Mouse (Mus musculus) brain, adult 2 months (tissue): ENCODE data around the gene Hnrnpll.
A peak's percentile ranks its signal among the peaks of the same experiment; 100 is the strongest.

ENCODE experiments used
- DNase-seq: peaks from one replicate; pipeline ENCODE4 v3.0.0; 2011; ENCODE audit warnings: low read depth, low spot score

Gene Hnrnpll

DNA sequence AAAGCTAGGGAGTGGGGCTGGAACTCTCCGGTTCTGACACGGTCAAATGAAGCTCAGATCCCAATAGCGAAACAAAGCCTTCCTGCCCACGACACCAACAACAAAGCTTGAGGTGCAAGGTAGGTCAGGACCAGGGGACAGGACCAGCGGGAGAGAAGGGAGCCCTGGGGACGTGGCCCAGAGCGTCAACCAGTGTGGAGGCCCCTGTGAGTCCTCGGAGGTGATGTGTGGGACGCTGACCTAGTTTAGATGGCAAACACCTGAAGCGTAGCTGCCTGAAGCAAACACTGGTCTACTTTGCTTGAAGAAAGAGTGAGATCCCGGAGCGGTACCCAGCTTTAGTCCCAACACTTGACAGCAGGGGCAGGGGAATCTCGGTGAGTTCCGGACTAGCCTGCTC lies 62.5 kb downstream of the Hnrnpll start:
- DNase-seq: no peak

DNA sequence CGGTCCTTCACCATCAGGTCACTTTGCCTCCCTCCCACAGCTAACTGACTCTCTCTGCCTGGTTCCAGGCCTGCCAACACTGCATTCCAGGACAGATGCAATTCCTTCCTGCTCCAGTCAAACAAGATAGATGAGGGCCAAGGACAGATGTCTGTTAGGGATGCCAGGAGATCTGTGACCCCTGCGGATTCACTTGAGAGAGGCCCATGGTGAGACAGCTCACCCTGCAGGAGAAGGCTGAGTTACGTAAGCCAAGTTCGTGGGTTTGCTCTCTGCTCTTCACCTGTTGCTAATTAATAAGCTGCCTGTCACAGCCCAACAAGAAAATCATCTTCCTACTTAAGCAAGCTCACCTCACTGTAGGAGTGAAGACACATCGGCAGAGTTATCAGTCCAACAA lies 63.1 kb downstream of the Hnrnpll start:
- peak; percentile 53 for DNase-seq

- no peak for DNase-seq
Measured at GRCm38 (mm10) chr17:79995091-79995691, 66.9 kb downstream of the Hnrnpll start.

DNA sequence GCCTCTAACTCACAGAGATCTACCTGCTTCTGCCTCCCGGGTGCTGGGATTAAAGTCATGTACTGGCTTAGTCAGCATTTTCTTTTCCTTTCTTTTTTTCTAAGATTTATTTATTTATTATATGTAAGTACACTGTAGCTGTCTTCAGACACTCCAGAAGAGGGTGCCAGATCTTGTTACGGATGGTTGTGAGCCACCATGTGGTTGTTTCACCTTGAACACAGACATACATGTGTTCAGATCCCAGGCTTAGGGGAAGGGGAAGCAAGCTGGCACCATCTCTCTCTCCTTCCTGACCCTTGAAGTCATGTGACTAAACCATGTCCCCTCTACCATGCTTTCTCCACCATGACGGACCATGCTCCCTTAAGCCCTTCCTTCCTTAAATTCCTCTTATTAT lies 70.0 kb downstream of the Hnrnpll start:
- no peak for DNase-seq

GRCm38 (mm10) chr17:79991166-79991958 lies 70.8 kb downstream of the Hnrnpll start:
- no peak for DNase-seq

DNA sequence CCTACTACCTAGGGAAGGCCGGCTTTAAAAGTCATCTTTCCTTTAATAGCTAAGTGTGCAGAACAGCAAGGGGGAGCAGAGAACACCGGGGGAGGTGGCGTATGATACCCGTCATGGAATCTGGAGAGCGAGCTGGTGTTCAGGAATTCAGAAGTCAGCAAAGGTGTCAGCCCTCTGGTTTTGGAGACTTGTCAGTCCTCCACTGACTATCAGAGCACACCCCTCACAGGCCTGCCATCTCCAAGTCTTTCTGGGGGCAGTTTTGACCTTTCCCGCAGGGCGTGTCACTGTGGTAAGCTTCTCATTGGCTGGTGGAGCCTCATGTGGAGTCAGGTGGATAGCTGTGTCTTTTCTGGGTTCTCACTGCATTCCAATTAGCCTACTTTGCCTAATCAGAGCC lies 72.0 kb downstream of the Hnrnpll start:
- DNase-seq: peak; percentile 42

- no peak for DNase-seq
Measured at GRCm38 (mm10) chr17:79984450-79984849, 77.7 kb downstream of the Hnrnpll start.

DNA sequence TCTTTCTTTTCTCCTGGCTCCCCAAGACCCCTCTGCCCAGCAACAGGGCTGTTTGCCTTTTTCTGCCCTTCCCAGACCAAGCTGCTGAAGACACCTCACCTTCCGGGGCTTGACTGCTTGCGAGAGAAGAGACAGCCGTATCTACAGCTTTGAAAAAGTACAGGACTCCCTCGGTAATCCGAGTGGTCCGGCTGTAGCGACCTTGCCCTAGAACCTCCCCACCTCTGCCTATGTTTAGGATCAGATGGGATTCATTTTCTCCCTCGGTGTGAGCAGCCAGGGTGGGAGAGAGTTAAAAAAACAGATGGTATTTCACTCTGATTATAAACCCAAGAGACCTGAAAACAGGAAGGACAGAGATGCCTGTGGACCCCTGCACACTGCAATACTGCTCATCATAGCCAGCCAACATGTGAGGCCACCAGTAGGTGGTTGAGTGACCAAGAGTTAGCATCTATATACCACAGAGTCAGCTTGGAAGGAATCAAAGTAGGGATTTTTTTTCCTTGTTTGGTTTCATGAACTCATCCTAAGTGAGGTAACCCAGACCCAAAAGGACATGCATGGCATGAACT lies 79.1 kb downstream of the Hnrnpll start:
- no peak for DNase-seq

- DNase-seq: no peak
Measured at GRCm38 (mm10) chr17:79982548-79982947, 79.6 kb downstream of the Hnrnpll start.

GRCm38 (mm10) chr17:79981758-79982481 lies 80.2 kb downstream of the Hnrnpll start:
- DNase-seq: no peak

- DNase-seq: no peak
Measured at GRCm38 (mm10) chr17:79981348-79981747, 80.8 kb downstream of the Hnrnpll start.

DNA sequence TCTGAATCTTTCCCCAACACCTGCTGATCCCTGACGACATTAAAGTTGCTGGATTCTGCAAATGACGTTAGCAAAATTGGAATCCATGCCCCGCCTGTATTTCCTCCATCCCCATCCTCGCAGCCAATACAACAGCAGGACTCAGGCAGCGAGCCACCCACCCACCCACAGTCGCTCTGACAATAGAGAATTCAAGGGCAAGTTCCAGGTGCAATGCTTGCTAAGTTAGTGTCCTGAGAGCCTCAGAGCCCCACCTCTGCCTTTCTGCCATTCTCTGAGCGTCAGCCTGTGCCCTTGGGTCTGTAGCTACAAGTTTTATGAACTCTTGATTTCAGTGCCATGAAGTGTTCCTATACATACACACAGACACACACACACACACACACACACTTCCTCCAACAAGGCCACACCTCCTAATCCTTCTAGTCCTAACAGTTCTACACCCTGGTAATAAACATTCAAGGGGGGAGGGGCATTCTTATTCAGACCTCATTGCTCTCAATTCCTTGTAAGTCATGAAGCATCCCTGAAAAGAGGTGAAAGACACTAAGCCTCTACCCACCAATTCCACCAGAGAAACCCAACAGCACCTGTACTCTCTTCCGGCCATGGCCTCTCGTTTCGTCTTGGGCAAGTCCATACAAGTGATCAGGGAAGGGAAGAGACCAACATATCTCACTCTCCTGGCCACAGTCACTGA lies 81.6 kb downstream of the Hnrnpll start:
- no peak for DNase-seq
